Mouse (Mus musculus): Measurements from ENCODE around the gene Cabp4.

The Cabp4 gene

DNA sequence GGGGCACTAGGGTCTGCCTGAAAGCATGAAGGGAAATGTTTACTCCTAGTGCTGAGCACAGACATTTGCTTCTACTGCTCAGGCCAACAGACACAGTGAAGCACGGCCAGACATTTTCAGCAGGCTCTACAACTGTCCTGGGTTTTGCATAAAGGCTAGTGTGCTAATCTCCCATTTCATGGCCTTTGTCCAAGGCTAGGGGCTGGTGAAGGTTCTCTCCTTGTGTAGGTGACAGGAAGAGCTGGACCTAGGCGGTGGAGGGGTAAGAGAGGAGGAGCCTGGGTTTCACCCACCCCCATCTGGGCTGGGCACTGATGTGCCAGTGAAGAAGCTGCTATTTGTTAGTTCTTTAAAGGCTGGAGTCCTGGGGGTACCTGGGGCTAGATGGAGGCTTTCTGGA, 20.9 kb upstream of the Cabp4 start:
- no peak for DNase-seq (ENCODE audit: low spot score in 2 of 2)

DNA sequence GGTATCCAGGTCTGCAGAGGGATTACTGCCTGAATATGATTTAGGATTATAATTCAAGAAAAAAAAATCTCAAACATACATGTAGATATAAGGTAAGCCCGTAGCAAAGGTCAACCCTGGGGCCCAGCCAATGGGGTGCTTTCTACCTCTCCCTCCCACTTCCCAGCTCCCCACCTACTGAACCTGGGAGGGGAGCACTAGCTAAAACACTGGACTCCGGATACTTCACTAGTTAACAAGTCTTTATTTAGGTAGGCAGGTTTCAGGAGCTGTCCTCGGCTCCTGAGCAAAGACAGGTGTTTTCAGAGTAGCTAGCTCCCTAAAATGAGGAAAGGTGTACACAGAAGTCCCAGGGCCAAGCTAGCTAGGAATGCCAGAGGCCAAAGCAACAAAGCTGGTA, 20.3 kb upstream of the Cabp4 start:
- no peak for DNase-seq (ENCODE audit: low spot score in 2 of 2)

DNA sequence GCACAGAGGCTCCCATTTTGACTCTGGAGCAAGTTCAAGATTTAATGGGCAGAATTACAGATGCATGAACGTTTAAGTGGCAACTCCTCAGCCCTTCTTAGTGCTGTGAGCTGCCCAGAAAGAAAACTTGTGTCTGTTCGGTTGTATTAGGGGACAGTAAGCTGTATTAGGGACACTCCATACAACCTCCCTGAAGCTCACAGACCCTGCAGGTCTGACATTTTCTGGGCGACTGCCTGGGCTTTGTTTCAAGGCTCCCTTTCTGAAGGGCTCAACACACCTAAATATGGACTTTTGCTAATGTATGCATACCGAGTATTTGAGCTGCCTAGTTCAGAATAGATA, 19.7 kb upstream of the Cabp4 start:
- no peak for DNase-seq (ENCODE audit: low spot score in 2 of 2)

DNA sequence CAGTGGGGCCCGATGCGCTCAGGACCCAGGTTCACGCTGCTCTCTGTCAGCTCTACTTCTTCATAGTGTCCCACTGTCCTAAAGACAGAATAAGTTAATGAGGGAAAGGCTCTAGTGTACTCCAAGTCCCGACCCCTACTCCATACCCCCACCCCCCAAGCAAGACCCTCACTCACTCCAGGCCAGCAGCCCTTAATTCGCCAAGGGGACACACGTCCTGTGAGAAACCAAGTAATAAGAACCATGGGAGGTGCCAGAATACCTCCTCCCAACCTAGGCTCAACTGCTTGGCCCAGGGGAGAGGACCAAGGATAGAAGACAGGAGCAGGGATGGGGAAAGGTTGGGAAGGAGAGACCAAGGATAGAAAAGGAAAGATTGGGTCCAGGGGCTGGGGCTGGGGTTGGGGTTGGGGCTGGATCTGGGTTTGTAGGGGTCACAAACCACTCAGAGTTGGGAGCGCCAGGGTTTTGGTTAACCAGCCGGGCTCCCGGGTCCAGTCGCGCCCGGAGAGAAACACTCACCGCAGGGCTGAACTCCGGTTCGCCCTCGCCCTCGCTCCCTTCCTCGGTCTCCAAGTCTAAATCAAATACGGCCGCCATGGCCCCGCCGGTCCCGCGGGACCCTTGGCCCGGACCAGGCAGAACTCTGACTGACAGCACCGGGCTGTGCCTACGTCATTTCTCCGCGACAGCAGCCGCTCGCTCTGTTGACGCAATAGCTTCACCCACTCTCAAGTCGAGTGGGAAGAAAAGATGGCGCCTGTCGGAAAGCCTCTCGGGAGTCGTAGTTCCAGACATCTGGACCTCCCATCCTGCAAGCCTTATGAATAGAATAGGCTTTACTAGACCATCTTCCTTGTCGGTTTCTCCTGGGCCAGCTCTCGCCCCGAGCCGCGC, 19.1 kb upstream of the Cabp4 start, which contains the start of gene Rps6kb2:
Gene Rps6kb2, minus strand, starts transcription at position 709 of the 897 bp plus-strand sequence.
- DNase-seq (ENCODE audit: low spot score in 2 of 2) = peak; percentile 95 to 96

DNA sequence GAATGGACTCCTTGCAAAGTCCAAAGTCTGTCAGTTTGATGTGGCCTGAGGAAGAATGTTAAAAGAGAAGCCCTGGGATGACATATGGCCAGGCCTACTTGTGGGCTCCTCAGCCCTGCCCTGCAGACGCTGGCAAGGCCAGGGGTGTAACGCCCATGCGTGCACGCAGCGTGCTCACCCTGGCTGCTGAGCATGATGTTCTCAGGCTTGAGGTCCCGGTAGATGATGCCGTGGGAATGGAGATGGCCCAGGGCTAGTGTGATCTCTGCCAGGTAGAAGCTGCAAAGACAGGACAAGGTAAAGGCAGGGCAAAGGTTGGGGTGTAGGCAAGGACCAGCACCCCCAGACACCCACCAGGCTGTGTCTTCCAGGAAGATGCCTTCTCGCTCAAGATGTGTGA, 15.2 kb upstream of the Cabp4 start:
- no peak for DNase-seq (ENCODE audit: low spot score in 2 of 2)

DNA sequence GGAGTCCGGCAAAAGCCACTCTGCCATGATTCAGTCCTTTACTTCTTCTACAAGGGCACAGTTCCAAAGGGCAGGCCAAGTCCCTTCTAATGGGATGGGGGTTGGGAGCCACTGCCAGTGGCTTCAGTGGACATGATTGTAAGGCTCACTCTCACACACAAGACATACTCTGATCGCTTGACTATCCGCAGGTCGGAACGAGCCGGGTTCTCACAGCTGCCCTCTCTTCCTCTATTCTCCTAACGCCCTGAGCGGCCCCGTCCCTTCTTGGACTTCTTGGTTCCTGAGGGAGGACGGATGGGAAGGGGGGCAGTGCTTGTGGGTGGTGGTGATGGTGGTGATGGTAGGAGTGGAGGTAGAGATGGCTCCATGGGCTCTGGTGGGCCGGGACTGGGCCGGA, 12.9 kb upstream of the Cabp4 start:
- no peak for DNase-seq (ENCODE audit: low spot score in 2 of 2)

DNA sequence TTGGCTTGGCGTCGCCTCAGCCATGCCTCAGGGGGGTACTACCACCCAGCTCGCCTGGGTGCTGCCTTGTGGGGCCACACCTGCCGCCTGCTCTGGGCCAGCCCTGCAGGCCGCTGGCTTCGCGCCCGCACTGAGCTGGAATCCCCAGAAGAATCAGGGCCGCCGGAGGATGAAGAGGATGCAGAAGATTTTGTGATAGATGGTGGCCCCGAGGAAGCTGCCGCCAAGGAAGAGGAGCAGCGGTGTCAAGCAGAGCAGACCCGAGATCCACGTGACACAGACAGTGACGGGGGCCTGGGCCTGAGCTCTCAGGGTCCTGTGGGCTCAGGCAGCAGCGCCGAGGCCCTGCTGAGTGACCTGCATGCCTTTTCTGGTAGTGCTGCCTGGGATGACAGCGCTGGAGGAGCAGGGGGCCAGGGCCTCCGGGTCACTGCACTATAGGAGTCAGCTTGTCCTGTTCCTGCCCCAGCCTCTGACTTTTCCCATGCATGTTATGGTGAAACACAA, 12.3 kb upstream of the Cabp4 start:
- DNase-seq (ENCODE audit: low spot score in 2 of 2) = no peak

DNA sequence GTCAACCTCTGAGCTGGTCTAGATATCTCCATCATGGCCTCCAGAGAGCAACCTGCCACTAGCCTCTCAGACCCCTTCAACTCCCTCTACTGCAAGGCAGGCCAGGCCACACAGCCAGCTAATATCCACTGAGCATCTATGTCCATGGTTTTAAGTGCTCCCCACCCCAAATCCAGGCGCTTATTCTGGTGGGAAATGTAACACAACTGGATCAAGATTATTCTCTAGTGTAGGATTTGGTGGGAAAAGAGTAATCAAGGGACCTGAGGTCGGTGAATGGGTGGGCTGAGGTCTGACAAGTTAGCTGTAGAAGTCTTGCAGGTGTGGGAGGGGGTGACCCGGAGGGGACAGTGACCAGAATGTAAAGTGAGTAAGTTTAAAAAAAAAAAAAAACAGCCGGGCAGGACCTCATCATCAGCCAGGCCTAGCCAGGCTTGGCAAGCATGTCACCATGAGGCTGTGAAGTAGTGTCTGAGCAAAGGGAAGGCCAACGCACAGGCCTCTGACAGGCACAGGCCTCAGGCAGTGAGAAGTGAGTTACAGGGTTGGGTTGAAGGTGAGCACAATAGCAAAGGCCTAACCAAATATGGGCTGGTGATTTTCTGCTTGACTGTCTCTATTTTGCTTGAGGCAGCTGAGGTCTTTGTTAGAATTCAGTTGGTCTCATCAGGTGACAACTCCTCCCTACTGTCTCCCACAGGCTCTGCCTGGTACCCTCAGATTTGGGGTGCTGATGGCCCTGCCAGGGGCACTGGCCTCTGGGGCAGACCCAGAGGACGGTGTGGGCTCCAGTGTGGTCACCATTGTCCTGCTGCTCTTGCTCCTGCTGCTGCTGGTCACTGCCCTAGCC, 11.6 kb upstream of the Cabp4 start:
- no peak for DNase-seq (ENCODE audit: low spot score in 2 of 2)

DNA sequence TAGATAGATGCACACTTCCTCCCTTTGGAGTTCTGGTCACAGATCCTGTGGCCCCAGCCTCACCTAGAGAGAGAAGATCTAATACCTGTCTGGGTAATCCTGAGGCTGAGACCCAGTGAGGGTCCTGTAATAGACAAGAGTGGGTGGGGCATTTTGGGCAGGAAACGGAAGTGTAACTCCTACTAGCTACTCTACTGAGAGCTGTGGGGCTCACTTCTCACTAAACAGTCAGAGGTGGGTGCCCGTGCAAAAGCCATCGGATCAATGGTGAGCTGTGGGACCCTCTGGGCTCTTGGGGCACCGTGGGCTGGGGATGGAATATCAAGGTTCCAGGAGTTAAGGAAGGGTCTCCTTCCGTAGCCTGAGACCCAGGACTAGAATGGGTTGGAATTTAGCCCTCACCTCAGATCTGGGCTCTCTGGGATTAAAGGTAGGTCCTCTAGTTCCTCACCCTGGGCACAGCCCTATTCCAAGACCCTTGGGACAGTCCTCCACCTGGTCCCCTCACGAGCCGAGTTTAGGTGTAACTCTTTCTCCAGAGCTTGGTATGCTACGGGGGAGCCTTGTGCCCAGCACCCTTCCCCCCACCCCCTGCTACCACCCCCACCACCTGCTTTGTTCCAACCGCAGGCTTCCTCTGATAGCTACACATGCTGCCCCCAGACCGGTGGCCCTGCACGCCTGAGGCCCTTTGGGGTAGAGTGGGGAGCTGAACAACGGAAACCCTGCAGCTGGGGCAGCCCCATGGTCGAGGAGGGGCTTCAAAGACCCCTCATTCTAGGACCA, 10.8 kb upstream of the Cabp4 start:
- no peak for DNase-seq (ENCODE audit: low spot score in 2 of 2)

DNA sequence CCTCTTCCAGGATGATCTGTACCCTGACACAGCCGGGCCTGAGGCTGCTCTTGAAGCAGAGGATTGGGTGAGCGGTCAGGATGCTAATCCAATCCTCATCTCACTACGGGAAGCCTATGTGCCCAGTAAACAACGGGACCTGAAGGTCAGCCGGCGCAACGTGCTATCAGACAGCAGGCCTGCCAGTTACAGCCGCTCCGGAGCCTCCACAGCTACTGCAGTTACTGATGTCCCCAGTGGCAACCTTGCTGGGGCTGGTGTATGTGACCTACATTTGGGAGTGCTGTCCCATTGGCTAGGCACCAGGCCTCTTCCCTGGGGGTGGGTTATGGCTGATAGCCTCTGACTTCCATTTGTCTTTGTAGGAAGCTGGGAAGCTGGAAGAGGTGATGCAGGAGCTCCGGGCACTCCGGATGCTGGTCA, 9.4 kb upstream of the Cabp4 start, which contains the start of gene Ptprcap:
Gene Ptprcap, plus strand, starts transcription at position 373 of the 423 bp plus-strand sequence.
- no peak for DNase-seq (ENCODE audit: low spot score in 2 of 2)

DNA sequence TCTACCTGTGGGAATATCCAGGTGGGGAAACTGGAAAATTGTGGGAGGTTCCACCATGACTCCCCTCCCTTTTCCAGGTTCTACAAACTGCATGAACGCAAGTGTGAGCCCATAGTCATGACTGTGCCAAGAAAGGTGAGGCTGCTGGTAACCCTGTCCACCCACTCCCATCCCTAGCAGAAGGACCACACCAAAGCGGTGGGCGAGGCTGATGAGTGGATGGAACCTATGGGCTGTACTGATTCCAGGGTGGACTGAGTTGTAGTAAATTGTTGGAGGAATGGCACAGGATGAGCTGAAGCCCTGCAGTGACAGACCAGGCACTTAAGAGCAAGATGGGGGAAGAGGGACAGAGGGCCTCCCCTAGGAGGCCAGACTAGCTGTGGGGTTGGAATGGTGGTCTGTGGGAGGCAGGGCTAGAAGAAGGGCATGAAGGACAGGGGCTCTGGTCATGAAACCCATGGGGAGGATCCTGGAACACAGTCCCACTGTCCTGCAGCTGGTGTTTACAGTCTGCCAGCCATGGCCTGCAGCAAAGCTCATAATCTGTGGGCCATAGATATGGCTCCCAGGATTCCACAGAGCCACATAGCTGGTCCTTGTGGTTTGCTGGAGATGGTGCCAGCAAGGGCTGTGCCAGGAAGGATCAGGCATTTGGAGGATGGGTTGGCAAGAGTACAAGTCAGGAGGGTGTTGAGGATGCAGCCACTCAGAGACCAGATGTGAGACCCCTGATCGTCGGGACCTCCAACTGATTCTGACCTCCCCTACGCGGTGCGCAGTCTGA, 8.8 kb upstream of the Cabp4 start:
- no peak for DNase-seq (ENCODE audit: low spot score in 2 of 2)

DNA sequence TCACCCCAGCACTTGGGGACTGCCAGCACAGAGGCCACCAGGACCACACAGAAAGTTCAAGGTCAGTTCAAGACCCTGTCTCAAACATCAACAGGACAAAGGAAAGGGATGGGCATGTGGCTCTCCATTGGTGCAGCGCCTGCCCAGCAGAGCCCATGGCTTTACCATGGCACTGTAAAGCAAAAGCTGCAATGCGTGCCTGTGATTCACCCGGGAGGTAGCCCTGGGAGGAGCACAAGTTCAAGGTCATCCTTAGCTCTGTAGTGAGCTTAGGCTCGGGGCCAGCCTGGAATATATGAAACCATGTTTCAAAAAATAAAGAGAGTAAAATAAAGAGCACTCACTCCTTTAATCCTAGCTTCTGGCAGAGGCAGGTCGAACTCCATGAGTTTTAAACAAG, 8.1 kb upstream of the Cabp4 start:
- DNase-seq (ENCODE audit: low spot score in 2 of 2) = no peak

DNA sequence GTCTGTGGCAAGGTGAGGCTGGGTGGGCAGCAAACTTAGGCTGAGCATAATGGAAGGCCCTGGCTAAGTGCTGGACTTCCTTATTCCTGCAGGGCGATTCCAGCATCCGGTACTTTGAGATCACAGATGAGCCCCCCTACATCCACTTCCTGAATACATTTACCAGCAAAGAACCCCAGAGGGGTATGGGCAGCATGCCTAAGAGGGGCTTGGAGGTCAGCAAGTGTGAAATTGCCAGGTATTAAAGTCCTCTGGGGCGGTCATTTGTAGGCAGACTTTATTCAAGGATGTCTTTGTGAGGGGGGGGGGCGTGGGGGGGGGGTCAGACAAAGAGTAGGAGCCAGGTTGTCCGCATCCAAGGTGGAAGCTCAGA, 7.6 kb upstream of the Cabp4 start:
- no peak for DNase-seq (ENCODE audit: low spot score in 2 of 2)

DNA sequence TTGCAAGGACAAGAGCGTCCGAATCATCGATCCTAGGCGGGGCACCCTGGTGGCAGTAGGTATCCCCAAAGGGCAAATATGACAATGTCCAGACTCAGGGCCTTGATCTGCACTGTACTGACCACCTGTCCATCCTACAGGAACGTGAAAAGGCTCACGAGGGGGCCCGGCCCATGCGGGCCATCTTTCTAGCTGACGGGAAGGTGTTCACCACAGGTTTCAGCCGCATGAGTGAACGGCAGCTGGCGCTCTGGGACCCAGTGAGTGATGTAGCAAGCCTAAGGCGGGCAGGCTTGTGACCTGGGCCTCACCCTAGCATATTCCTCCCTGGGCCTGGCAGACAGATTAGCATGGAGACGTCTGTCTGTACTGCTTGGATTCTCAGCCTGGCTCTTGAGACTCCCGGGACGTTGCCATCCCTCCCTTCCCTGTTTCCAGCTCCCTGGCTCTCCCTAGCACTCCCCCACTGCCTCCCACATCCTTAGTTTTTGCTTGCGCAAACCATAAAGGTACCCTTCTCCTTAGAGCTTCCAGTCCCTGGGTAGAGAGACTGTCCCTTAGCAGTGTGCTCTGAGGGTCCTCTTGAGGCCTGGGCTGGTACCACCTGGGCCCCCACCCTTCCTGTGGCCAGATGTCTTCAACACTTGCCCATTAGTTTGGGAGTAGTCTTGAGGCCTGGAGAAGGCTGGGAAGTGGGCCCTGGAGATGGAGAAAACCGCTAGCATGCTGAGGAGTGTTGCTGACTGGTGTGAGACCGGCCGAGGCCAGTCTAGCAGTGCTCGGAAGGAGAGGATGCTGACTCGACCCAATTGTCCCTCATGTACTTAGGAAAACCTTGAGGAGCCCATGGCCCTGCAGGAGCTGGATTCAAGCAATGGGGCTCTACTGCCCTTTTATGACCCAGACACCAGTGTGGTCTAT, 7.0 kb upstream of the Cabp4 start:
- no peak for DNase-seq (ENCODE audit: low spot score in 2 of 2)

DNA sequence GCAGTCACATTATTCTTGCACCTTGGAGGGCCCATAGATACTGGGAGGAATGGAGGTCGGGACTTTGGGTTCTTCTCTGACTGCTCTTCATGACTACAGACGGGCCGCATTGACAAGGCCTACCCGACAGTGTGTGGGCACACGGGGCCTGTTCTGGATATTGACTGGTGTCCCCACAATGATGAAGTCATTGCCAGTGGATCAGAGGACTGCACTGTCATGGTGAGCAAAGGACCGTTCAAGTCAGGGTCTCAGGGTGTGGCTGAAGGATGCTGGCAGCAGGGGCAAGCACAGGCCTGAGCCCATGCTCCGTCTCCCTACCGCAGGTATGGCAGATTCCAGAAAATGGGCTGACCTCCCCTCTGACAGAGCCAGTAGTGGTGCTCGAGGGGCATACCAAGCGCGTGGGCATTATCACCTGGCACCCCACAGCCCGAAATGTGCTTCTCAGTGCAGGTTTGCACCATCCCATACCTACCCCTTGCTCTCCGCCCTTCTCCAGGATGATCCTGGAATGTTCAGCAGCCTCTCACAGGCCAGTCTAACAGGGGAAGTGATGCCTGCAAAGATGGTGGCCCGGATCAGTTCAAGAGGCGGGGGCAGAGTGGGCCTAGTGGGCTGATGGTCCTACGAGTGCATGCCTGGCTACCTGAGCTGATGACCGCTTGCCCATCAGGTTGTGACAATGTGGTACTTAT, 6.1 kb upstream of the Cabp4 start:
- no peak for DNase-seq (ENCODE audit: low spot score in 2 of 2)

DNA sequence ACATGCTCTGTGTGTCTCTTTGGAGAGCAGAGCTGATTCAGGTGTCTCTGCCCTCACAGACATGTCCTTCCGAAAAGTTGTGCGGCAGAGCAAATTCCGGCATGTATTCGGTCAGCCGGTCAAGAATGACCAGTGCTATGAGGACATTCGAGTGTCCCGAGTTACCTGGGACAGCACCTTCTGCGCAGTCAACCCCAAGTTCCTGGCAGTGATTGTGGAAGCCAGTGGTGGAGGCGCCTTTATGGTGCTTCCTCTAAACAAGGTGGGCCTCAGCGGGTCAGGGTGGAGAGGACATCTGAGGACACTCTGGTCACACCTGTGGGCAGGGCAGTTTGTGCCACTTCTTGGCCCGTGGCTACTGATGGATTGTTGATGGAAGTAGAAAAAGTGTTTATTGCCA, 5.5 kb upstream of the Cabp4 start:
- DNase-seq (ENCODE audit: low spot score in 2 of 2) = no peak

DNA sequence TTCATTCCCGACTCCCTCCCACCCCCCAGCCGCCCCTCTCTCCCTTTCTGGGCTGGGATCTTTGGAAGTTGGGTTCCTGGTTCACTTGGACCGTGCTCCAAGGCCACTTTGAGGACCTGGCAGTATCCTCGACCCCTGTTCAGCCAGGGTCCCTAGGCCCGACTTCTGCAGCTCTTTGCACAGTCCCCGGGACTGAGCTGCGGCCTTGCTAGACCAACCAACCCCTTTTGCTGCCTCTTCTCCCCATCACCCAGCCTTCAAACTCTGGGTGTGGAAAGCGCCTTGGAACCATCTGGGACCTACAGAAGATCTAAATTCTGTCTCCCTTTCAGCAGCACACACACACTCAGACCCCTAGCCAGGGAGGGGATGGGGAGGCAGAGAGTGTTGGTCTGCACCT, 5.0 kb upstream of the Cabp4 start:
- no peak for DNase-seq (ENCODE audit: low spot score in 2 of 2)

DNA sequence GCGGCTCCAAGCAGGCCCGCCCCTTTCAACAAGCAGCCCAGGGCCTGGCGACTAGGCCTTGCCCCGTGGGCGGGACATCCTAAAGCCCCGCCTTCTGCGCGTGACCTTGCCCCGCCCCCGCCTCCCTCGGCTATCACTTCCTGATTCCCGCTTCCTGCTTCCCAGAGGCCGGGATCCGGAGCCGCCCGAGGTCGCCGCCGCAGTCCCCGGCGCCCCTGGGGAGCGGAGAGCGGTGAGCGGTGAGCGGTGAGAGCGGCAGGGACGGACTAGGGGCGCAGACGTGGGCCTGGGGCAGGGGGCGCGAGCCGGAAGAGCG, 4.6 kb upstream of the Cabp4 start, which contains the start of gene Coro1b:
Gene Coro1b, plus strand, starts transcription at position 129 of the 316 bp plus-strand sequence.
- DNase-seq (ENCODE audit: low spot score in 2 of 2) = peak; percentile 91 to 92

DNA sequence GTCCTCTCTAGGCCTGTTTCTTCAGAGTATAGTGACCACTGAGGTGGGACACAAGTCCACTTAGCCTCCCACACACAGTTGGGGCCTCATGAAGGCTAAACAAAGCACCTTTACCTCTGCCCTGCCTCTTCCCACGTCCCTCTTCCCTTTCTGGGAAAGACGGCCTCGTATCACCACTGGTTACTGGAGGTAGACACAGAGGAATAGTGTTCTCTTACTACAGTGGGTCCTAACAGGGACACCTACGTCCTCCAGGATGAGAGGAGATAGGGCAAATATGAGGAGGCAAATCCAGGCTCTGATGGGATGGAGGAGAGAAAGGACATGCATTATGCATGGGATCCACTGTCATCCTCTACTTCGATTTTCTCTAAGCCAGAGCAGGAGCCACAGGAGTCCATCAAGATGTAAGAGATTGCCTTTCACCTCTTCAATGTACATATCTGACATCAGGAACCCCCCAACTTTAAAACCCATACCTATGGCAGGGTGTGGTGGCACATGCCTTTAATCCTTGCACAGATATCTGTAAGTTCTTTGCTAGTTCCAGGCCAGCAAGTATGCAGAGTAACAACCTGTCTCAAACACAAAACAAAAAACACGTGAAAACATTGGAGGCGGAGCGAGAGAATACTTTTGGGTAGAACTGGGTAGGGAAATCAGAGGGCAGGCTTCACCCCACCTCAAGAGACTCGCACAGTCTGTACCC, 4.1 kb upstream of the Cabp4 start:
- no peak for DNase-seq (ENCODE audit: low spot score in 2 of 2)
